Mouse (Mus musculus) heart, adult 18-20 months (tissue): ENCODE measurements around the gene Klhl10. TPM values are rescaled to one million over a fixed set of nuclear protein-coding genes. Genes with fewer than 3 reads are reported as not detected.

Experiments used
- DNase-seq, 2 experiments: peaks; one replicate each; pipeline ENCODE4 v3.0.0; 2021 to 2022; ENCODE audit warnings: mixed read lengths in 1 of 2
- total RNA-seq, 2 experiments: library from RNA; stranded (reverse); gene quantifications; 2 replicates each; pipeline ENCODE4 v1.2.3; 2021

Gene Klhl10
- total RNA-seq, 2 experiments from 2014 or later = 0.60 to 0.95 TPM

DNA sequence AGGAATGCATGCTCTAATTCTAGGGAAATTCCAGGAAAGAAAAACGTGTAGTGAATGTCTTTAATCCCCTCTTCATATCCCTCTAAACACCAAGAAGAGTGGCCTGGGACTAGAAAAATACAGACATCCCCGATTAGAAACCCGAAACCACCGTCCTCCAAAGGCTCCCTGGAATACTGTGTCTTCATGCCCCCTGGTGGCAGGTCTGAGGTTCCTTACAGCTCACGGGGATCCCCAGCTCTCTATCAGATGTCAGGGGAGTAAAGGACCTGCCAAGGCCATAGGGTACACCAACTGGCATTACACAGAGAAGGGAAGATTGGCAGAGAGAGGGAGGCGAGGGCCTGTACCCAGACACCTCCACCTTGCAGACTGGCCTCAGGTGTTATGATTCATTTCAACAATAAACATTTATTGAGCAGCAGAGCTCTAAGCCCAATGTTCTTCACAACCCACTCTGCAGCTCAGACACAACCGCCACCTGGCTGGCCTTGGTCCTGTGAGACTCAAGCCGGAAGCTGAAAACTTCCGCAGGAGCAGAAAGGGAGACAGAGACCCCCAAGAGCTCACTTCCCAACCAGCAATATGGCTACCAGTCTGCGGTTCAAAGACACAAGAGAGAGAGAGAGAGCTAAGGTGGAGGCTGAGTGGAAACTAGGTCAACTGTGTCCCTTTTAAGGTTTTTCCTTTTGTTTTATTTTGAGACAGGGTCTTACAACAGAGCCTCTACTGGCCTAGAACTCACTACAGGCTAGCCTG is 33.5 kb upstream of the Klhl10 start:
- peak; percentile 82 to 89 for DNase-seq

DNA sequence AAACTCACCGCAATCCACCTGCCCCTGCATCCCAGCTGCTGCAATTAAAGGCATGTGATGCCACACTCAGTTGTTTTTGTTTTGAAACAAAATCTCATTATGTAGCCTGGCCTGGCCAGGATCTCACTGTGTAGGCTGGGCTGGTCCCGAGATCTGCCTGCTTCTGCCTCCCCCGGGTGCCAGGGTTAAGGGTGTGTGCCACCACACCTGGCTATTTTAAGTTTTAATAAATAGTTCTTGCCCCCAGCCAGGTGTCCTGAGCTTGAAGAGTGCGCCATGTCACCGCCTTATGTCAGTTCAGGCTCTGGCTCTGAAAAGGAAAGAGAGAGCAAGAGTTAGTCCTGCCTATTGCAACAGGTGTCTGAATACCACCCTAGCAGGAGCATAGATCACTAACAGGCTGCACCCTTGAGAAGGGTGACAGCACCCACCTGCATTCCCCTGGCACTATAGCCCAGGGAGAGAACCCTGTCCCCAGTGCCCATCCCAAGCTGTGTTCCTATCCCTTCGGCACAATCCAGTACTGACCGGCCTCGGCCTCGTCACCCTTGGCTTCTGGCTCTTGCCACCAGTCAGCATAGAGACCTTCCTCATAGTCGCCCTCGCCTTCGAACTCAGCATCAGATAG is 32.8 kb upstream of the Klhl10 start:
- no peak for DNase-seq

DNA sequence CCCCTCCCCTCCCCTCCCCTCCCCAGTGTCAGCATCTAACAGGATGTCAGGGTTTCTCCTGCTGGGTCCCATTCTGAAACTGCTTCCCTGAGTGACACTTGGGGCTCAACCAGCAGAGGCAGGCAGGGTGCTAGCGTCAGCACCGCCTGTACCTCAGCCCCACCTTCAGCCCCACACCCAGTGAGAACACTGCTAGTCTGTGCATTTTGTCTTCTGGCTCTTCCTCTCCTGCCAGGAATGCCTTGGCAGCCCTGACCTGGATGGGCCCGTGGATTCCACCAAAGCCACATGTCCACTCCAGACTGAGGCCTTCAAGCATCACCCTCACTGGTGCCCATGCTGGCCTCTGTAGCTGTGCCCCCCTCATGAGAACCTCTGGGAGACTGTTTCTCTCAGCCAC is 32.0 kb upstream of the Klhl10 start:
- no peak for DNase-seq

DNA sequence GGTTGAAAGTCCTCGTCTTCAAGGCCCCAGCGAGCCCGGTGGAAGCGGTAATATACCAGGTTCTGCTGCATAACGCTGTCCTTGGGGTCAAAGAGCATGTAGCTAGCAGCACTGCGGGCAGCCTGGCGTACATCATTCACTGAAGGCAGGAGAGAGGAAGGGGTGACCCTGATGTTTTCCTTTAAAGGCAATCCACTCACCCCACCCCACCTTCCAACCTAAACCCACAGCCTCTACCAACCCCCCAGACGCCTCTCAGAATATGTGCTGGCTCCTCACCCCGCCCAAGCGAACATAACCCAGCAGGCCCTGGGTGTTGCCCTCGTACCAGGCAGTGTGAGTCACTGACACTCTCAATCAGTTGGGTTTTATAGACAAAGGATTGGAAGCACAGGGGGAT is 30.0 kb upstream of the Klhl10 start:
- DNase-seq = no peak

DNA sequence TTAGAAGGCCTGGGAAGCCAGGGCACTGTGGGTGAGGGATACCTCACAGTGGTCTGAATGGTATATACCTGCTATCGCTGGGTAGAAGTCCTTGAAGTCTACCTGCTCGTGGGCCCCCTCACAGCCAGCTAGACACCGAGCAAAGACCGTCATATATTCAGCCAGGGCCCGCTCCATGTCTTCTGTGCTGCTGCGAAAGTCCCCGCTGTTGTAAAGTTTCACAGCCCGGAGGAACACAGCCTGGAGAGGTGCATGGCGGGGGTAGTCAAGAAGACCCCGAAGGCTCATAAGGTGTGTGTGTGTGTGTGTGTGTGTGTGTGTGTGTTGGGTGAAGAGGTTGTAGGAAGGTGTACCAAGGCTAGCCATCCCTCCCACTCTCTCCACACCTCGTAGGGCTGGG is 28.2 kb upstream of the Klhl10 start:
- DNase-seq = no peak

GRCm38 (mm10) chr11:100414021-100414913 is 27.4 kb upstream of the Klhl10 start, which contains the start of gene P3h4:
TSS of gene P3h4 (minus strand) at chr11:100414836.
- DNase-seq = peak; percentile 87 to 88

- peak; percentile 79 to 80 for DNase-seq
Observed at GRCm38 (mm10) chr11:100414914-100415822, 26.5 kb upstream of the Klhl10 start, which contains the start of gene Fkbp10. TSS of gene Fkbp10 (plus strand) at chr11:100415697.

DNA sequence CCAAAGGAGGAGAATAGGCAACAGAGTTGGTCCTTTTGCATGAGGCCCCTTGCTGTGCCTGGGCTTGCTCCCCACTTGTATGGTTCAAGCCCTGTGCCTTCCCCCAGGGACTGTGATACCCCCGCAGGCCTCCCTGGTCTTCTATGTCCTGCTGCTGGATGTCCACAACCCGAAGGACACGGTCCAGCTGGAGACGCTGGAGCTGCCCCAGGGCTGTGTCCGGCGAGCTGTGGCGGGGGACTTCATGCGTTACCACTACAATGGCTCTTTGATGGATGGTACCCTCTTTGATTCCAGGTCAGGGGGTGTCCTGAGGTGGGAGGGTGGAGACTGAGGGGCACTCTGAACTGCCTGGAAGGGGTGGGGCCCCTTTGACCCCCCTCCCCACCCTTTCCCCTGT is 20.2 kb upstream of the Klhl10 start:
- DNase-seq = no peak

DNA sequence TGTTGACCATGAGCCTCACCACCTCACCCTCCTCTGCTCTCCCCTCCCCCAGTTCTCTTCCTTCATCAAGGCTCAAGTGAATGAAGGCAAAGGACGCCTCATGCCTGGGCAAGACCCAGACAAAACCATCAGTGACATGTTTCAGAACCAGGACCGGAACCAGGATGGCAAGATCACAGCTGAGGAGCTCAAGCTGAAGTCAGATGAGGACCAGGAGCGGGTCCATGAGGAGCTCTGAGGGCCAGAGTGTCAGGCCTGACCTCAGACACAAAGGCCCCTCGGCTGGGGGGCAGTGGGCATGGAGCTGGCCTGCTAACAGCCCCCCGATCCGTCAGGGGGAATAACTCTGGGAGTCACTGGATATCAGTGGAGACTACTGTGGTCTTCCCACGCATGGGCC is 17.9 kb upstream of the Klhl10 start:
- DNase-seq = no peak

GRCm38 (mm10) chr11:100425851-100426250 is 15.9 kb upstream of the Klhl10 start:
- DNase-seq = peak; percentile 76 to 87

- DNase-seq = no peak
Observed at GRCm38 (mm10) chr11:100426820-100427219, 14.9 kb upstream of the Klhl10 start.

- DNase-seq = peak; percentile 55 to 64
Observed at GRCm38 (mm10) chr11:100428612-100429199, 13.0 kb upstream of the Klhl10 start.

DNA sequence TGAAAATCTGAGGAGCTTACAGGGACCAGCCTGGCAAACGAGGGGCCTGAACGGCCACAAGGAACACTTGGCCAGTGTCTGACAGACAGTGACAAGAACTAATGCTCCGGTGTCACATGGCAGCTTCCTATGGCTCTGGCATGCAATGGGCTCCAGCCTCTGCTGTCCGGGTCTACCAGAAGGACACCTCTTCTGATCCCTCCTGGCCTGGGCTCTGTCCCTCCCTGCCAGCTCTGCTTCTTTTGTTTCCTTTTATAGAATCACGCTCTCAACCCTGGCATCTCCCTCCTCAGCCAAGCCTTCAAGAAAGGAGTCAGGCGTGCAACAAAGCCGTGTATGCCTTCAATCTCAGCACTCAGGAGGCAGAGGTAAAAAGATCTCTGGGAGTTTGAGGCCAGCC is 11.7 kb upstream of the Klhl10 start:
- DNase-seq = peak; percentile 54 to 74

- no peak for DNase-seq
Observed at GRCm38 (mm10) chr11:100432002-100432401, 9.7 kb upstream of the Klhl10 start.

- no peak for DNase-seq
Observed at GRCm38 (mm10) chr11:100435678-100436246, 6.0 kb upstream of the Klhl10 start.

DNA sequence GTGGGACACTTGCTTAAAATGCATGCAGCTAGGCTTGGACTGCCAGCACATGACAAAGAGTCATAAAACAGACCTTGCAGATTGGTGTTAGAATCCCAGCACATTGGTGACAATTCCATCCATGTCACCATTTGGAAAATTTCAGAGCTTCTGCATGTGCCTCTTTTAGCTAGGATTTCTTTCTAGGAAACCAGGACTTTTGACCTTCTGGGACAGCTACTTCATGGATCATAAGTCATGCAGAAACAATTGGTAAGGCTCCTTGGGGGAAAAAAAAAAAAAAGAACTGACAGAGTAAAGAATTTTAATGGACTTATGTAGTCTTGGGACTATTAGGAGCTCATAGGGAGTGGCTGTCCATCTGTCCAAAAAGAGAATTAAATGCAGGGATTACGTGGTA is 3.8 kb upstream of the Klhl10 start:
- no peak for DNase-seq

- DNase-seq = peak; percentile 90 to 91
Observed at GRCm38 (mm10) chr11:100440691-100441522, 810 bp upstream of the Klhl10 start.

GRCm38 (mm10) chr11:100442625-100443024 is 908 bp downstream of the Klhl10 start:
- no peak for DNase-seq

GRCm38 (mm10) chr11:100457247-100457646 is 15.5 kb downstream of the Klhl10 start:
- no peak for DNase-seq

- no peak for DNase-seq
Observed at GRCm38 (mm10) chr11:100457711-100458110, 16.0 kb downstream of the Klhl10 start.
